Mouse (Mus musculus) heart, embryonic 11.5 days (tissue): ENCODE data around the gene Map3k21. TPM values are rescaled to one million over a fixed set of nuclear protein-coding genes. Genes with fewer than 3 reads are reported as not detected.
A peak's percentile ranks its signal among the peaks of the same experiment; 100 is the strongest.

Experiments
- ATAC-seq: fragments of 200-750 bp; cut with Nextera tagmentation; replicated peaks from 2 replicates; pipeline ENCODE4 v1.8.0; 2017; ENCODE audit warnings: moderate library complexity; ENCODE audit not compliant: insufficient number of reproducible peaks, low FRiP score, low TSS enrichment
- H3K27ac ChIP-seq: fragments of 300-500 bp; sonication (generic); 2 replicates; pipeline ENCODE4 v1.5.1; 2014; ENCODE audit warnings: mild to moderate bottlenecking, low read depth, low read length
- H3K27me3 ChIP-seq: fragments of 300-500 bp; sonication (generic); 2 replicates; pipeline ENCODE4 v1.6.1; 2014; ENCODE audit warnings: mild to moderate bottlenecking, low read length, mixed read lengths; ENCODE audit not compliant: control insufficient read depth, insufficient read depth
- H3K36me3 ChIP-seq: fragments of 300-500 bp; sonication (generic); 2 replicates; pipeline ENCODE4 v1.6.1; 2014; ENCODE audit warnings: mild to moderate bottlenecking, low read length, moderate library complexity, mixed read lengths; ENCODE audit not compliant: control insufficient read depth, insufficient read depth
- H3K4me1 ChIP-seq: fragments of 300-500 bp; sonication (generic); 2 replicates; pipeline ENCODE4 v1.6.1; 2014; ENCODE audit warnings: low read length; ENCODE audit not compliant: control insufficient read depth, insufficient read depth
- H3K4me2 ChIP-seq: fragments of 300-500 bp; sonication (generic); 2 replicates; pipeline ENCODE4 v1.6.1; 2014; ENCODE audit warnings: mild to moderate bottlenecking, moderate library complexity
- H3K4me3 ChIP-seq: fragments of 300-500 bp; sonication (generic); 2 replicates; pipeline ENCODE4 v1.5.1; 2014; ENCODE audit warnings: low read depth, low read length
- H3K9ac ChIP-seq: fragments of 300-500 bp; sonication (generic); 2 replicates; pipeline ENCODE4 v1.6.1; 2014; ENCODE audit warnings: mild to moderate bottlenecking, low read depth, low read length, moderate library complexity
- H3K9me3 ChIP-seq: fragments of 300-500 bp; sonication (generic); replicated peaks from 2 replicates; pipeline ENCODE4 v1.6.1; 2016; ENCODE audit warnings: low read length; ENCODE audit not compliant: control insufficient read depth
- WGBS: fragments of 180-500 bp; shearing (Covaris S2); extraction: QIAGEN DNeasy Blood & Tissue Kit; methylation state at CpG from one replicate; pipeline ENCODE4 v1.1.7; 2014; ENCODE audit not compliant: insufficient replicate concordance; 5-methylcytosine and 5-hydroxymethylcytosine counted together
- polyA plus RNA-seq: library from polyadenylated mRNA; unstranded; fragments of >200 nt; fragmentation: Nextera tagmentation; extraction: Ambion mirVana; gene quantifications from 2 replicates; pipeline ENCODE4 v1.2.1, GENCODE M21; 2014

Map3k21 gene
- polyA plus RNA-seq, 1 experiment from 2014 or later = 0.06 TPM

DNA sequence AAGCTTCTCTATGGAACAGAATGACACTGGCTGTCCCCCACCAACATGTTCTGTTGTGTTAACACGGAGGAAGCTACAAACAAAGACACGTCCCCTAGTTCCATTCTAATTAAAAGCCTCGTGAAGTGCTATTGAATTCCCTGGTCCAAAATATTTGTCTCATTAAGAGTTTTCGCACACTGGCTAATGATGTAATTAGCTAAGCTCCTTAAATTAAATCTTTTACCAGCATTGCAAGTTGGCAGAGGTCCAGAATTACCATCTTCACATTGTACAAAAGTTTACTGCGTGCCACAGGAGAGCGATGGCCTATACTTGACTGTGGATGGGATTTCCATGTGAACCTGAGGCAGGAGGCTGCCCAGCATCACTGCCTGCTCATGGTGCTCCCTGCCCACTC, 51.5 kb downstream of the Map3k21 start:
- no peak for ATAC-seq
- Histone ChIP-seq H3K9me3 (peaks cover 5% of the 10 kb centered on the region; the same call in 1 of the 2 replicates), H3K4me1 (0 out of 2 replicates have a peak, but pooled peaks cover 2% of the 10 kb centered on the region), H3K27me3 (peaks cover 11% of the 10 kb centered on the region), H3K4me3 (no peak overlapping the region), H3K4me2 (no peak overlapping the region), H3K27ac (no peak overlapping the region), H3K9ac (no peak overlapping the region), H3K36me3 (no peaks in the 10 kb centered on the region)
- WGBS = 84% methylated on average over 6 of the region's 6 CpGs

DNA sequence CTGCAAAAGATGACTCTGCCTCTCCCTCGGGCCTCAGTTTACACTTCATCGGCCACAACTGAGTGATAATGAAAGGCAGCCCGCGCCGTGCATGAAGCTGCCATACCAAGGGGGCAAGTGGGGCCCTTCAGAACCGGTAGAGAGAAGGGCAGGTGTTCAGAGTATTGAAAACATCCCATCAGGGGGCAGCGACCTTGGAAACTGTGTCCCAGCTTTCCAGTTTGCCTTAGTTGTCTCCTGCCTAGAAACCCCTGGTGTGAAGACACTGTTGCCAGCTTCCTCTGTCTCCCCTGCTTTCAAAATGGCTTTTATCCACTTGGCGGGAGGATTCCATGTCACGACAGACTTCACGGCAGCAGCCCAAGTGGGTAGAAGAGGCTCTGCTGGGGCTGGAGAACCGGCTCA, 53.6 kb downstream of the Map3k21 start:
- H3K9me3 ChIP-seq = peaks cover 5% of the 10 kb centered on the region; the same call in 1 of the 2 replicates
- H3K9ac ChIP-seq = peak overlapping the region; percentile 18; the same call in 1 of the 2 replicates
- ATAC-seq = no peak
- no peaks in the 10 kb centered on the region for H3K36me3 ChIP-seq
- H3K4me1 ChIP-seq = 0 out of 2 replicates have a peak, but pooled peaks cover 2% of the 10 kb centered on the region
- H3K4me2 ChIP-seq = peak overlapping the region; percentile 62
- peaks cover 11% of the 10 kb centered on the region for H3K27me3 ChIP-seq
- H3K4me3 ChIP-seq = peak overlapping the region; percentile 30
- 5% methylated on average over 11 of the region's 11 CpGs for WGBS
- no peak overlapping the region for H3K27ac ChIP-seq

DNA sequence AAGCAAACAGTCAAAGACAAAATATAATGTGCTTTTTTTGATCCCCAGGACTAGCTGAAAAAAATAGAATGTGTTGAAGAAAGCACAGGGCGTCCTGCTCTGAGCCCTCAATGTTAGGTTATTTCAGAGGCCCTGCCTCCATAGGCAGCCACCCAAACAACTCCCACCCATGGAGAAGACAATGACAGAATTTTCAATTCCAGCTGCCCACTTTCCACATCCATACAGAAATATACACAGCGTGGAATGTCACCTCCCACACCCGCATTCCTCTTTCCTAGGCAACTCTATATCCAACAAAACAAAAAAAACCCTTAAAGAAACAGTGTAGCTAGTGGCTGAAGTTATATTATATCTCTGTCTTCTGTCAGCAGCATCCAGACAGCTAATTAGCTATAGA, 61.1 kb downstream of the Map3k21 start:
- Histone ChIP-seq H3K4me2 (no peak overlapping the region), H3K27me3 (no peaks in the 10 kb centered on the region), H3K36me3 (no peaks in the 10 kb centered on the region), H3K4me1 (no peaks in the 10 kb centered on the region), H3K27ac (no peak overlapping the region), H3K9ac (no peak overlapping the region), H3K4me3 (no peak overlapping the region), H3K9me3 (no peaks in the 10 kb centered on the region)
- no peak for ATAC-seq
- WGBS = 62% methylated on average over 3 of the region's 3 CpGs

DNA sequence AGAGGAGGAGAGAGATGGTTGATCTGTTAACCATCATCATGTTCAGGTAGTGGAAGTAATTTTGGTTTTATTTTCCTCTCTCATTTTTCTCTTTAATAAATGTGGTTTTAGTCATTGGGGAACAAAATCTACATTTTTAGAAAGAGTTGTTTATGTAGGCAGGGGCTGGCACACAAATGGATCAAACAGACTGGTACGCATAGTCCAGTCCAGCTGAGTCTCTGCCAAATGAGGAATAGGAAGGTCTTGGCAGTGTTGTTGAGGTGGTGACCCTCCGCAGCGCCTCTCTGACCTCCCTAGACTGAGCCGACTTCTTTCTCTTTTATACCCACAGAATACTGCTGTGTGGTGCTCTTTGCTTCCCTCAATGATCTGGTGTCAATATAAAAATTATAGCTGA, 65.7 kb downstream of the Map3k21 start:
- Histone ChIP-seq H3K4me1 (no peaks in the 10 kb centered on the region), H3K27me3 (no peaks in the 10 kb centered on the region), H3K36me3 (no peaks in the 10 kb centered on the region), H3K4me2 (no peak overlapping the region), H3K27ac (no peak overlapping the region), H3K9me3 (no peaks in the 10 kb centered on the region), H3K4me3 (no peak overlapping the region), H3K9ac (no peak overlapping the region)
- 82% methylated on average over 4 of the region's 4 CpGs for WGBS
- no peak for ATAC-seq

DNA sequence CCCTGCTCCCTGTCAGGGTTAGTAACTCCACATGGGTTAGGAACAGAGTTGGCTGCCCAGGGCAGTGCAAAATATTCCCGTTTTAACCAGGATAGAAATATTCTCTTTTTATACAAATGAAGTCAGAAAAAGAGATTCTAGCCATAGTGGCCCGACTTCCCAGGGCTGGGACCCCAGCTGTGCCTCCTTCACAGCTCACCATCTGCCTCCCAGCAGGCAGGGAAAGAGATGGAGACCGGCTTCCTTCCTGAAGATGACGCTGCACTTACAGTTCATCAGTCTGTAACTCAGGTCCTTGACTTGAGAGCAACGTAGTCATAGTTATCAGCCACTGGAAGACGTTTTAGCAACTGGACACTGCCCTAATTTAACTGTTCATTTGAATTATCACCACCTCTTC, 70.6 kb downstream of the Map3k21 start:
- no peak overlapping the region for H3K9ac ChIP-seq
- no peaks in the 10 kb centered on the region for H3K4me1 ChIP-seq
- no peaks in the 10 kb centered on the region for H3K27me3 ChIP-seq
- H3K9me3 ChIP-seq = no peaks in the 10 kb centered on the region
- H3K27ac ChIP-seq = no peak overlapping the region
- WGBS = 17% methylated on average over 6 of the region's 6 CpGs
- no peaks in the 10 kb centered on the region for H3K36me3 ChIP-seq
- H3K4me3 ChIP-seq = no peak overlapping the region
- no peak overlapping the region for H3K4me2 ChIP-seq
- no peak for ATAC-seq

DNA sequence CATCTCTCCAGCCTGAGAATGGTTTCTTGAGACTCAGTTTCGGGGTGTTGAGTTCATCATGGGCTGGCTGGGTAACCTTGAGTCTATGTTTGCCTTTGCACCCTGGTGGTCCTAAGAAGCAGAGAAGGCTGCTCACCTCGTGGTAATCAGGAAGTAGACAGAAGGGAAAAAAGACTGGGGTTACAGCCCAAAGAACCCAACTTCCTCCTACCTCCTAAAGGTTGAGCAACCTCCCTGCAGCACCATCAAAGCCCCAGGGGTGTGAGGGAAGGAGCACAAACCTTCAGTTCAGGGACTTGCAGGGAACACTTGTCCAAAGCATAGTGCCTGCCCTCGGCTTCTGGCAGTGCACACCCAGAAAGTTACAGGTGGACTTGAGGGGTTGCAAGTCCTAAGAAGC, 73.3 kb downstream of the Map3k21 start:
- ATAC-seq = no peak
- H3K36me3 ChIP-seq = no peaks in the 10 kb centered on the region
- no peak overlapping the region for H3K4me3 ChIP-seq
- H3K4me1 ChIP-seq = no peaks in the 10 kb centered on the region
- H3K9me3 ChIP-seq = no peaks in the 10 kb centered on the region
- H3K27me3 ChIP-seq = no peaks in the 10 kb centered on the region; the same call in 1 of the 2 replicates
- H3K9ac ChIP-seq = no peak overlapping the region
- no peak overlapping the region for H3K27ac ChIP-seq
- 58% methylated on average over 3 of the region's 3 CpGs for WGBS
- no peak overlapping the region for H3K4me2 ChIP-seq

DNA sequence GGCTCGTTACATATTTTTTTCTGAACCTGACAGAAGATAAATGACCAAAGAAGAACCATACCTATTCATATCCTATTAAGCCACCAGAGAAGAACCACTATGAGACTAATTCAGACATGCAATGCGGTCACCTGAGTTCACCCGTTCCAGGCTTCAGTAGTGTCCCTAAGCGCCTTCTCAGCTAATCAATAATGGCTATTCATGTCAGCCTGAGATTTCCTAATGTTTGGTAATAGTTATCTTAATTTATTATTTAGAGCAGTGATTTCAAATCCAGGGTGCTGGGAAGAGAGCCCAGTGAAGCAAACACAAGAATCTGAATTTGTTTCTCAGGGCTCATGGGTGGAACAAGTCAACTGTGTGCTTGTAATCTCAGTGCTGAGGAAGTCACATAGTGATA, 73.9 kb downstream of the Map3k21 start:
- Histone ChIP-seq H3K27ac (no peak overlapping the region), H3K9ac (no peak overlapping the region), H3K27me3 (no peaks in the 10 kb centered on the region; the same call in 1 of the 2 replicates), H3K4me2 (no peak overlapping the region), H3K36me3 (no peaks in the 10 kb centered on the region), H3K4me3 (no peak overlapping the region), H3K4me1 (no peaks in the 10 kb centered on the region), H3K9me3 (no peaks in the 10 kb centered on the region)
- no peak for ATAC-seq
- WGBS = 85% methylated on average over 4 of the region's 4 CpGs

DNA sequence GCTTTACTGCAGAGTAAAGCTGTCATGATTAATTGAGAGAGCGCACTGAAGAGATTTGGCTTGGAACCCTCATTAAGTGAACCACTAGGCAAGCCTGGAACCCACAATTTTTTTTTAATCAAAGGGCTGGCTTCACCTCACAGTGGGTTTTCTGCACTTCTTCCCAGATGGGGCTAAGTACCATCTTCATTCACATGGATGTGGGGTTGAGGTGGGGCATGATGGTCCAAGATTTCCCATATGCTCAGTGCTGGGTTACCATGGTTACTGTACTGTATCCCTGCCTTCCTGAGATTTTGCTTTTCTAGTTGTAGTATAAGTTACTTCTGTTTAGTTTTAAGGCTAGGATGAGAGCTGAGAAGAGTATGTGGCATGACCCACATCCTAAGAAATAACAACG, 75.1 kb downstream of the Map3k21 start:
- Histone ChIP-seq H3K4me2 (no peak overlapping the region), H3K9me3 (no peaks in the 10 kb centered on the region), H3K4me1 (no peaks in the 10 kb centered on the region), H3K27ac (no peak overlapping the region), H3K36me3 (no peaks in the 10 kb centered on the region), H3K9ac (no peak overlapping the region), H3K4me3 (no peak overlapping the region), H3K27me3 (peaks cover 7% of the 10 kb centered on the region)
- ATAC-seq = no peak
- 92% methylated on average over 2 of the region's 2 CpGs for WGBS

DNA sequence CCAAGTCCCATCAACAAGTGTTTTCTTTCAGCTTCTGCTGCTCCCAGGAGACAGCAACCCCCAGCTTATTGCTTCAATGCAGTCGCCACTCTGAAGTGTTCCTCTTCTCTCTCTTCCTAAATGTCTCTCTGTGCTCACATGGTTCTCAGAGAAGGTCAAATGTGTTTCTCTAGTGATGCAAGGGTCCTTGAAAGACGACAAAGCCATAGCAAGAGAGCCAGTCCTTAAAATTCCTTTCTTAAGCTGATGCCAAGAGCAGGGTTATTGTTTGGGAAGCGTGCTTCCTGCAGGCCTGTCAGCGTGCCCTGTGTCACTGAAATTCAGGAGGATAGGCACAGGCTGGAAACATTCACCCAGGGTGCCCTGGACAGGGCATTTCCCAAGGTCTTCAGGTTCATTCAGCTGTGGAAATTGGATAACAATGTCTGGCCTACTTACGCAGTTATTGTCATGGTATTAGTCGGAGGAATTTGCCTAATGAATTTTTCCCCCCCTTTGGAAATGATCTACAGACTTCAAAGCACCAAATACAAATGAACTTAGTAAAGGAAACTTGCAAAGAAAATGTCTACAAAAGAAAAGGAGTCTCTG, 76.8 kb downstream of the Map3k21 start:
- peaks cover 8% of the 10 kb centered on the region for H3K27me3 ChIP-seq
- WGBS = 63% methylated on average over 6 of the region's 6 CpGs
- no peaks in the 10 kb centered on the region for H3K36me3 ChIP-seq
- no peaks in the 10 kb centered on the region for H3K9me3 ChIP-seq
- no peaks in the 10 kb centered on the region for H3K4me1 ChIP-seq
- ATAC-seq = no peak
- no peak overlapping the region for H3K4me2 ChIP-seq
- no peak overlapping the region for H3K27ac ChIP-seq
- H3K4me3 ChIP-seq = no peak overlapping the region
- H3K9ac ChIP-seq = no peak overlapping the region
